Mouse (Mus musculus) hindbrain, embryonic 14.5 days (tissue): ENCODE results near the gene Gmds. TPM values are rescaled to one million over a fixed set of nuclear protein-coding genes. Genes with fewer than 3 reads are reported as not detected.

Experiments
- ATAC-seq: fragments of 200-750 bp; cut with Nextera tagmentation; 2 replicates; pipeline ENCODE4 v1.8.0; 2017; ENCODE audit warnings: moderate number of reproducible peaks, mild to moderate bottlenecking, moderate TSS enrichment, moderate library complexity; ENCODE audit not compliant: low FRiP score
- DNase-seq: peaks from one replicate; pipeline ENCODE4 v3.0.0-alpha.2; 2015; ENCODE audit warnings: low spot score
- H3K27ac ChIP-seq: fragments of 300-500 bp; sonication (generic); 2 replicates; pipeline ENCODE4 v1.5.1; 2014; ENCODE audit warnings: mild to moderate bottlenecking, moderate library complexity
- H3K27me3 ChIP-seq: fragments of 300-500 bp; sonication (generic); 2 replicates; pipeline ENCODE4 v1.6.1; 2014; ENCODE audit warnings: mild to moderate bottlenecking, low read length, mixed read lengths; ENCODE audit not compliant: control insufficient read depth, insufficient read depth
- H3K36me3 ChIP-seq: fragments of 300-500 bp; sonication (generic); replicated peaks from 2 replicates; pipeline ENCODE4 v1.6.1; 2014; ENCODE audit not compliant: control insufficient read depth, insufficient read depth
- H3K4me1 ChIP-seq: fragments of 300-500 bp; sonication (generic); replicated peaks from 2 replicates; pipeline ENCODE4 v1.6.1; 2014; ENCODE audit warnings: antibody characterized with exemption, low read length, mixed read lengths; ENCODE audit not compliant: control insufficient read depth, insufficient read depth
- H3K4me2 ChIP-seq: fragments of 300-500 bp; sonication (generic); replicated peaks from 2 replicates; pipeline ENCODE4 v1.6.1; 2014; ENCODE audit warnings: mild to moderate bottlenecking, moderate library complexity
- H3K4me3 ChIP-seq: fragments of 300-500 bp; sonication (generic); replicated peaks from 2 replicates; pipeline ENCODE4 v1.5.1; 2014; ENCODE audit warnings: mild to moderate bottlenecking, low read length
- H3K9ac ChIP-seq: fragments of 300-500 bp; sonication (generic); 2 replicates; pipeline ENCODE4 v1.6.1; 2014
- H3K9me3 ChIP-seq: fragments of 300-500 bp; sonication (generic); 2 replicates; pipeline ENCODE4 v1.6.1; 2016; ENCODE audit warnings: low read length; ENCODE audit not compliant: control insufficient read depth
- WGBS: fragments of 180-500 bp; shearing (Covaris S2); extraction: QIAGEN DNeasy Blood & Tissue Kit; methylation state at CpG from one replicate; pipeline ENCODE4 v1.1.7; 2014; 5-methylcytosine and 5-hydroxymethylcytosine counted together
- polyA plus RNA-seq: library from polyadenylated mRNA; unstranded; fragments of >200 nt; fragmentation: Nextera tagmentation; extraction: Ambion mirVana; gene quantifications from 2 replicates; pipeline ENCODE4 v1.2.1, GENCODE M21; 2014

Gmds gene
- polyA plus RNA-seq, 1 experiment from 2014 or later = 39.8 TPM

DNA sequence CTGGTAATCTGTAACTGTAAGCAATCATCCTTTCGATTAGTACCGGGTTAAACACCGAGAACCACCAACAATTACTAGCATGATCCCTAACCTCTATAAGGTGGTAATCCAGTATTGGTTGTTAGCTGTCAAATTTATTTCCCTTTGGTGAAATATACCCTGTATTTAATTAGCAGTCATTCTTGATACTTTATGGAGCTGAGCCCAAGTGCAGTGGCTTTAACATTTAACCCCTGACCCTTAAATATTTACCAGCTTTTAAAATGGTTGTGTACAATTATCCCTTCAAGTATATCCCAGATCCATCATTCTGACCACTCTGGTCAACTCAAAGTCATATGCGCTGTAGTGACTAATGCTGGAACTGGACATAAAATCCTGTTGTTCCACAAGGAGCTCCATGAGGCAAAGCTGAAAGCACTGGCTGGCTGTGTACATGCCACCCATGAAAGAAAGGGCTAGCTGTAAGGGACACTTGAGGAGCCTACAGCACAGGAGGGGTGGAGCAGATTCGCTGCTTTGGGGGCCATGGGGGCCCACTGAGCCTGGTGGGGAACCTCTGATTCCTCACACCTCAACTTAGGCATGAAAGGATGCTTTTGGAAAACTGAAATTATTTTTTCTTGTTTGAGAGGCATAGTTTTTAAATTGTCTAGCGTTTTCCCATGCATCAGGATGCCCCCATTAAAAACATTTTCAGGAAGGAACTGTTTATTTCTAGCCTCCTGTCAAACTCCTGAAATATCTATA is 312.1 kb downstream of the Gmds start:
- no peak overlapping the region for H3K4me2 ChIP-seq

DNA sequence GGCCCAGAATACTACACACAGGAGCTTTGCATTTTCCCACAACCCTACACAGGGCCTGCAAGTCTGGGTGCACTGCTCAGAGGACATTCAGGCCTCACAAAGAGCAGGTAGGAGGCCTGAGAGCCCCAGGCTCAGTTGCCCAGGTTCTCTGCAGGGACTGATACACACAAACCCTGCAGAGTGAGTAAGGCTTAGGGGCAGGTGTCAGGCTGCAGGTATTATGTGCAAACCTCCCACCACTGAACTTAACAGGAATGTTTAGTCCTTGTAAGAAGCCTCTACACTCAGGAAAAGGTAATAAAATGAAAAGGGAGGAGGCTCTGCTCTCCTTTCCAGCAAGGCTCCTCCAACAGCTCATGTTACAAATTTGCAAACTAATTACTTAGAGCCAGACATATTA is 313.7 kb downstream of the Gmds start:
- no peak for DNase-seq
- Histone ChIP-seq H3K27ac (no peak overlapping the region), H3K4me2 (no peak overlapping the region), H3K4me3 (no peak overlapping the region), H3K9me3 (no peaks in the 10 kb centered on the region), H3K4me1 (no peaks in the 10 kb centered on the region), H3K36me3 (no peaks in the 10 kb centered on the region), H3K27me3 (no peaks in the 10 kb centered on the region), H3K9ac (no peak overlapping the region)
- ATAC-seq = no peak

More for the DNA sequence above, 312.1 kb downstream of the Gmds start:
- ATAC-seq (no peak), DNase-seq (no peak)
- H3K36me3 ChIP-seq = no peaks in the 10 kb centered on the region
- WGBS = 86% methylated on average over 6 of the region's 6 CpGs
- no peak overlapping the region for H3K27ac ChIP-seq
- no peaks in the 10 kb centered on the region for H3K4me1 ChIP-seq
- H3K9me3 ChIP-seq = no peaks in the 10 kb centered on the region
- no peak overlapping the region for H3K4me3 ChIP-seq
- H3K27me3 ChIP-seq = no peaks in the 10 kb centered on the region
- H3K9ac ChIP-seq = no peak overlapping the region

DNA sequence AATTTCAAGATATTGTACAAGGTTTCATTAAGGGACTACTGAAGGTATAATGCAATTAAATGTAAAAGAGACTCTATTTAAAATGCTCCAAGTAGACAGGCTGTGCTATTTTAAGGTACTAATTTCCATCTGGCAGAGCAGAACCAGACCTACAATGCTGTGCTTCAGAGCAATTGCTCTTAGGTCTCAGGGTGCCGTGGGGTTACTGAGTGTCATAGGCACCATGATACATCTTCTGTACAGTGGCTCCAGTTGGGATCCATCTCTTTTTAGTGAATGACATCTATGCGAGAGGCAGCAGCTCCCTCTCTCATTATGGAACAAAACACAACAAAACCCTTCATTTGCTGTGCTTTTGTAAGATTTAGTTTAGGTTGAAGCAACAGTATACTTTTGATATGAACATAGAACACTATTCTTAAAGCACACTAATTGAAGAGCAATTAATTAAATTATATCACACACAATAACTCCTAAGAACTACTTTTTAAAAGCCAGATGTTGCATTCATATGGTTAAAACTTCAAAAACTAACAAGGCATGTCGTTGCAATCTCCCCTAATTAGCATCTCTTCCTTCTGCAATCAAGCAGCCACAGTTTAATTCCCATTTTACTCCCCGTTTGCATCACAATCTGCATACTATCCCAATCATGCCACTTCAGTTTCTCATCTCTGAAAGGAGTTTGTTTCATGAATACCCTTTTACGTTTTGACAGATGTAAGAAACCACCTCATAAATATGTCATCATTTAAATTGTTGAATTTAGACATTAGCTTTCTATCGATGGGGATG is 317.9 kb downstream of the Gmds start:
- H3K27ac ChIP-seq = no peak overlapping the region
- H3K4me1 ChIP-seq = no peaks in the 10 kb centered on the region
- H3K4me3 ChIP-seq = no peak overlapping the region
- DNase-seq = no peak
- no peak for ATAC-seq
- 58% methylated on average over 6 of the region's 6 CpGs for WGBS
- H3K27me3 ChIP-seq = no peaks in the 10 kb centered on the region
- no peaks in the 10 kb centered on the region for H3K36me3 ChIP-seq
- H3K9me3 ChIP-seq = no peaks in the 10 kb centered on the region
- no peak overlapping the region for H3K4me2 ChIP-seq
- H3K9ac ChIP-seq = no peak overlapping the region

DNA sequence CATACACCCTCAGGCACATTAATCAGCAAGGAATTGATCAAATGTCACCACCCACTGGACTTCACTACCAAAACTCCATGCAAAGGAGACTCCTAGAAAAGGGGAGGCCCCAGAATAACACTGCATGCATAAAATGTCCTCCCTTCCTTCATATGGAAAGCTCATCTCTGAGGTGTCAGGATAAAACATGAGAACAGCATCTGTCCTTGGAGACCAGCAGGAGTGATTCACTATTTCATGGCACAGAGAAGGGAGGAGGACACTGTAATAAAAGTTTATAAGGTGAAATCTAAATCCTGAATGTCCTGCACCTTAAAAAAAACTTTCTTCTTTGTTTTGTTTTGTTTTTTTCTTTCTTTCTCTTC is 319.3 kb downstream of the Gmds start:
- DNase-seq (no peak), ATAC-seq (no peak)
- H3K27me3 ChIP-seq = no peaks in the 10 kb centered on the region

DNA sequence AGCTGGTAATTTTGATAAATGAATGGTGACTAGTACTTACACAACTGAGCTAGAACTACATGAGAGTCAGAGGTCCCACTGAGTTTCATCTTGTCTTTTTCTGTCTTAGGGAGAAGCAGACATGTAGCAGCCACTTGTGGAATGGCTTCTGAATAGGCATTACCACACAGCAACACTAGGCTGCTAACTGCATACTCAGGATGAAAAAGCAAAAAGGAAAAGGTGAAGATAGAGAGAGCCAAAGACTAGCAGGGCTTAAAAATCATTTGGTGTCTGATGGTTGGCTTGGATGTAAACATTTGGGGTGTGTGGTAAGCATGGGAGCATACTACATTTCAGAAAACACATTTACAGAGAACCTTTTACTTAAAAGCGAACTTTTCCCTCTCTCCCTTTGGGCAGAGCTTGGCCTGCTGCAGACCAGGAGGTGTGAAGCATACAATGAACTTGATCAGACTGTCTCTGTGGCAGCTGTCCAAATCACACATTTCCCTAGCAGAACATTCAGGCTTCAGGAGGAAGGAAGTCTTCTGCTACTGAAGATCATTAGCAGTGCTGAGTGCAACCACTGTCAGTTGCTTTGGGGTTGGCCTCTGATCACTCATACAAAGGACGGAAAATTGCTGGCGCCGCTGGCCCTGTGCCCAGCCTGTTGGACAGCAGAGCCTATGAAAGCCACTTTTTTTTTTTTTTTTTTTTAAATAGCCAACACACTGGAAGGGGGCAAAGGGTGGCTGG is 319.9 kb downstream of the Gmds start:
- no peaks in the 10 kb centered on the region for H3K27me3 ChIP-seq
- H3K27ac ChIP-seq = no peak overlapping the region
- no peak overlapping the region for H3K4me3 ChIP-seq
- no peaks in the 10 kb centered on the region for H3K36me3 ChIP-seq
- no peaks in the 10 kb centered on the region for H3K9me3 ChIP-seq
- no peak overlapping the region for H3K4me2 ChIP-seq
- no peaks in the 10 kb centered on the region for H3K4me1 ChIP-seq
- WGBS = 48% methylated on average over 4 of the region's 4 CpGs
- H3K9ac ChIP-seq = no peak overlapping the region
- peak; percentile 45 for DNase-seq
- peak; percentile 82; the same call in 1 of the 2 replicates for ATAC-seq

More for the DNA sequence above, 319.3 kb downstream of the Gmds start:
- Histone ChIP-seq H3K4me2 (no peak overlapping the region), H3K27ac (no peak overlapping the region), H3K4me1 (no peaks in the 10 kb centered on the region), H3K4me3 (no peak overlapping the region), H3K36me3 (no peaks in the 10 kb centered on the region), H3K9ac (no peak overlapping the region), H3K9me3 (no peaks in the 10 kb centered on the region)

DNA sequence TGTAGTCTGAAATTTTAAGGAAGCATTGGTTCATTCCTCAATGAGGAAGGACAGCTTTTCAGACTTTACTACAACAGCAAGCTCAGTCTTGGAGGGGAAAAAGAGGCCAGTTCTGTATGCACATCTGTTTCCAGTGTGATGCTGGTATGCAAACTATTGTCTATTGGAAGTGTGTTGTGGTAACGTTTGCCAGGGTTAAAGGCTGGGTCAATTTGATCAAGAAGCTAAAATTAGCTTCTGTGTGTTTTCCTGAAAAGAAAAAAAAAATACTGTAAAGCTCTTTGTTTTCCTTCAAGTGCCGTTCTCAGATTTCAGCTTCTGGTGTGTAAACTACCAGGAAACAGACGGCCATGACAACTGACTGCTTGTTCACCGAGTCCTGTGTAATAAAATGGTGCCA is 329.7 kb downstream of the Gmds start:
- Histone ChIP-seq H3K27ac (no peak overlapping the region), H3K9ac (no peak overlapping the region), H3K9me3 (no peaks in the 10 kb centered on the region), H3K4me2 (no peak overlapping the region), H3K4me3 (no peak overlapping the region), H3K4me1 (no peaks in the 10 kb centered on the region; the same call in 1 of the 2 replicates), H3K36me3 (no peaks in the 10 kb centered on the region), H3K27me3 (no peaks in the 10 kb centered on the region)
- DNase-seq (peak; percentile 36), ATAC-seq (no peak)
- WGBS = 32% methylated on average over 4 of the region's 4 CpGs

DNA sequence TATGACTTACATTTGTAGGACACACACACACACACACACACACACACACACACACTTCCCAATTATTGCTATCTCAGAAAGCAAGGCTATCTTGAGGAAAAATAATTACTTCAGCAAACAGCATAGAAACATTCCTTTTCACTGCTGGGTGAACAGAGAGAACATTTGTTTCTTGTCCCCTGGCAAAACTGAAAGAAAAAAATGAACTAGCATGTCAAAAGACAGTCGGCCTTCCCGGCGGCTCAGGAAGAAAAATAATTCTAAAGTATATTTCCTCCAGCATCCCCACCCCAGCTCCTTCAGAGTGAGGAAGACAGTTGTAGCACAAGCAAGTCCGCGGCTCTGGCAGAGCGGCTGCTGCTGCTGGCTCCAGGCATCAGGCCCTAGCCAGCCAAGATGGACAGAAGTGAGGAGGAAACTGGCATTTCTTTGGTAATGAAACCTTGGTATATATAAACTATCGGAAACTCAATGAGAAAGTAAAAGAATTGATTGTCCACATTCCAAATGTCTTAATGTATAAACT is 330.4 kb downstream of the Gmds start:
- Histone ChIP-seq H3K4me1 (no peaks in the 10 kb centered on the region; the same call in 1 of the 2 replicates), H3K36me3 (no peaks in the 10 kb centered on the region), H3K9ac (no peak overlapping the region), H3K27ac (0 out of 2 replicates have a peak overlapping the region, but pooled peaks have one; percentile 26), H3K9me3 (no peaks in the 10 kb centered on the region), H3K4me2 (no peak overlapping the region), H3K4me3 (no peak overlapping the region), H3K27me3 (no peaks in the 10 kb centered on the region)
- DNase-seq = no peak
- ATAC-seq = no peak
- WGBS = 50% methylated on average over 7 of the region's 7 CpGs

DNA sequence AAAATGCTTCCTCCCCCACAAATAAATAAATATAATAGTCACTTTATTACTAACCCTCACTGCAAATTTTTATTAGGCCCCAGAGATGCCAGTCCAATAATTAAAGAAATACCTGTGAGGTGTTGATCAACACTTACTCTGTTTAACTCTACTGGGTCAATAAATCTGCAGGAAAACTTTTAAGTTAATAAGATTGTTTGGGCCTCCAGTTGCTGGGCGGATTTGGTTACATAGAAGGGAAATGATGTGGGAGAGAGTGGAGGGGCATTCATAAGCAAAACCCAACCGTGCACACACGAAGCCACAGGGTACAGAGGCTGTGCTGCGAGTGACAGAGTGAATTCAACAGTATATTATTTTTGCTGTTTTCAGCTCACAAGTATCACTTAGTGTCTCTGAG is 345.1 kb downstream of the Gmds start:
- no peak for DNase-seq
- no peaks in the 10 kb centered on the region for H3K27me3 ChIP-seq
- WGBS = 80% methylated on average over 4 of the region's 4 CpGs
- no peaks in the 10 kb centered on the region for H3K36me3 ChIP-seq
- H3K4me1 ChIP-seq = no peaks in the 10 kb centered on the region
- 0 out of 2 replicates have a peak, but pooled peaks cover 7% of the 10 kb centered on the region for H3K9me3 ChIP-seq
- ATAC-seq = no peak
- no peak overlapping the region for H3K4me3 ChIP-seq
- no peak overlapping the region for H3K9ac ChIP-seq
- H3K27ac ChIP-seq = no peak overlapping the region
- H3K4me2 ChIP-seq = no peak overlapping the region
